19 mouse cellular contexts compared by ENCODE assay signal in the genomic region with DNA sequence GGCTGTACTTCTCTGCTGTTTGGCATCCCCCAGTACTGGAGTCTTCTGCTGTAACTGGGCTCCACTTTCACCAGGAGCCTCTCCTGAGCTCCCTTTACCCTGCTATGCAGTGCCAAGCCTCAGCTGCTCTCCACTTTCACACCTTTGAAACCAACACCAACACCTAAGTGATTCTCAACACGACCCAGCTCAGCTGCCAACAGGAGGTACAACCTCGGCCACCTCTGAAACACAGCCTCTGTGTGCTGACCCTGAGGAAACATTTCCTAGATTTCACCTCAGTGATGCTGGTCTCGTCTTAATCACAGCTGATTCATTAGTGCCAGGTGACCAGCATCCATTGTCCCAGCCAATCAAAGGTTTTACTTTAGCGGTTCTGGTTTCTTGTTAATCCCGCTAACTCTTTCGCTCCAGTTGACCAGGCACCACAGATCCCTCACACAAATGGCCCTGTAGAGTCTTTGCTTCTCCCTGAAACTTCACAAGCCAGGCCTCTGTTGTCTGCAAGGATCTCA.
"Had no signal": no experiment of that assay in that cellular context is flagged by ENCODE, and none has a peak within 500 bp of the region (broad histone marks: within the 10 kb centered on the region; RNA-seq: fewer than 3 reads in every experiment).

No protein-coding gene starts in this region.

- H3K9ac ChIP-seq: limb, embryonic 12.5 days; limb, embryonic 15.5 days; liver, embryonic 14.5 days; liver, postnatal 0 days; lung, embryonic 14.5 days; midbrain, embryonic 13.5 days; neural tube, embryonic 12.5 days; neural tube, embryonic 15.5 days; stomach, embryonic 15.5 days had no signal

- H3K36me3 ChIP-seq: limb, embryonic 12.5 days; limb, embryonic 15.5 days; midbrain, embryonic 13.5 days; neural tube, embryonic 12.5 days; neural tube, embryonic 15.5 days; stomach, embryonic 15.5 days had no signal

- H3K27ac ChIP-seq: limb, embryonic 12.5 days; limb, embryonic 15.5 days; liver, embryonic 14.5 days; macrophage; midbrain, embryonic 13.5 days; neural tube, embryonic 12.5 days; neural tube, embryonic 15.5 days; stomach, embryonic 15.5 days had no signal

- H3K27me3 ChIP-seq: neural tube, embryonic 12.5 days; neural tube, embryonic 15.5 days; stomach, embryonic 15.5 days had no signal

- ATAC-seq: hindbrain, embryonic 16.5 days; liver, postnatal 0 days; lung, postnatal 0 days; midbrain, embryonic 13.5 days had no signal

- H3K4me2 ChIP-seq: limb, embryonic 12.5 days; limb, embryonic 15.5 days; liver, embryonic 11.5 days; lung, embryonic 14.5 days; midbrain, embryonic 13.5 days; neural tube, embryonic 12.5 days; neural tube, embryonic 15.5 days; stomach, embryonic 15.5 days had no signal

- H3K4me3 ChIP-seq: limb, embryonic 12.5 days; limb, embryonic 15.5 days; midbrain, embryonic 13.5 days; neural tube, embryonic 12.5 days; neural tube, embryonic 15.5 days; stomach, embryonic 15.5 days had no signal

- DNase-seq: left cerebral cortex, postnatal 4 days; liver, postnatal 0 days; lung, embryonic 14.5 days; right cerebral cortex, adult 18-20 months; right cerebral cortex, postnatal 14 days; right cerebral cortex, postnatal 4 days; spleen, adult 18-20 months; thymus, postnatal 25 days had no signal

- H3K9me3 ChIP-seq: limb, embryonic 12.5 days; limb, embryonic 15.5 days; midbrain, embryonic 13.5 days; neural tube, embryonic 12.5 days; neural tube, embryonic 15.5 days; stomach, embryonic 15.5 days had no signal
